In genomic region chr6:66300189-66300588, GRCm38 (mm10) we compare ENCODE assay signal across 27 mouse cellular contexts.
"Had no signal": no experiment of that assay in that cellular context is flagged by ENCODE, and none has a peak within 500 bp of the region (broad histone marks: within the 10 kb centered on the region; RNA-seq: fewer than 3 reads in every experiment).

No protein-coding gene starts in this region.

- H3K27ac ChIP-seq: heart, adult 2 months; heart, embryonic 13.5 days; heart, embryonic 15.5 days; hindbrain, embryonic 13.5 days; hindbrain, embryonic 15.5 days; hindbrain, postnatal 0 days; kidney, embryonic 15.5 days; kidney, postnatal 0 days; limb, embryonic 13.5 days; limb, embryonic 15.5 days; liver, embryonic 12.5 days; liver, embryonic 14.5 days had no signal

- H3K9me3 ChIP-seq: heart, embryonic 13.5 days; heart, embryonic 15.5 days; hindbrain, embryonic 13.5 days; hindbrain, embryonic 15.5 days; kidney, embryonic 15.5 days; limb, embryonic 13.5 days; limb, embryonic 15.5 days; liver, embryonic 12.5 days had no signal

- H3K4me3 ChIP-seq: heart, adult 2 months; heart, embryonic 13.5 days; heart, embryonic 15.5 days; hindbrain, embryonic 13.5 days; hindbrain, embryonic 15.5 days; kidney, embryonic 15.5 days; limb, embryonic 13.5 days; limb, embryonic 15.5 days; liver, embryonic 12.5 days had no signal

- ATAC-seq: hindbrain, postnatal 0 days; intestine, embryonic 16.5 days; liver, embryonic 12.5 days had no signal

- H3K9ac ChIP-seq: heart, embryonic 13.5 days; heart, embryonic 15.5 days; hindbrain, embryonic 13.5 days; hindbrain, embryonic 15.5 days; kidney, embryonic 15.5 days; limb, embryonic 13.5 days; limb, embryonic 15.5 days; liver, embryonic 12.5 days; liver, embryonic 14.5 days had no signal

- H3K36me3 ChIP-seq: heart, embryonic 13.5 days; heart, embryonic 15.5 days; hindbrain, embryonic 13.5 days; hindbrain, embryonic 15.5 days; kidney, embryonic 15.5 days; limb, embryonic 13.5 days; limb, embryonic 15.5 days; liver, embryonic 12.5 days had no signal

- H3K27me3 ChIP-seq: heart, embryonic 13.5 days; heart, embryonic 15.5 days; hindbrain, embryonic 13.5 days; hindbrain, embryonic 15.5 days; kidney, embryonic 15.5 days; limb, embryonic 13.5 days; limb, embryonic 15.5 days; liver, embryonic 12.5 days had no signal

- H3K4me2 ChIP-seq: heart, embryonic 11.5 days; heart, embryonic 13.5 days; heart, embryonic 15.5 days; hindbrain, embryonic 13.5 days; hindbrain, embryonic 15.5 days; kidney, embryonic 15.5 days; limb, embryonic 13.5 days; limb, embryonic 15.5 days; liver, embryonic 12.5 days had no signal

- DNase-seq: gastrocnemius, postnatal 14 days; gastrocnemius, postnatal 36 days; heart, adult 11 months; heart, adult 2 months; heart, postnatal 14 days; heart, postnatal 36 days; kidney, adult 11 months; kidney, adult 2 months; kidney, adult 9 months; kidney, postnatal 14 days; kidney, postnatal 36 days; layer of hippocampus, adult 9-11 months; layer of hippocampus, postnatal 36 days; left cerebral cortex, postnatal 4 days had no signal

- H3K4me1 ChIP-seq: heart, embryonic 13.5 days; heart, embryonic 15.5 days; hindbrain, embryonic 13.5 days; hindbrain, embryonic 15.5 days; kidney, embryonic 15.5 days; limb, embryonic 13.5 days; limb, embryonic 15.5 days; liver, embryonic 12.5 days had no signal
